Mouse (Mus musculus) forebrain, embryonic 11.5 days (tissue): ENCODE data around the gene Cdyl2. TPM values are rescaled to one million over a fixed set of nuclear protein-coding genes. Genes with fewer than 3 reads are reported as not detected.

Experiments
- ATAC-seq: fragments of 200-750 bp; cut with Nextera tagmentation; replicated peaks from 2 replicates; pipeline ENCODE4 v1.8.0; 2017; ENCODE audit warnings: moderate TSS enrichment; ENCODE audit not compliant: low FRiP score
- DNase-seq: peaks from one replicate; pipeline ENCODE4 v3.0.0-alpha.2; 2017; ENCODE audit warnings: low spot score
- H3K27ac ChIP-seq: fragments of 300-500 bp; sonication (generic); 2 replicates; pipeline ENCODE4 v1.5.1; 2014; ENCODE audit warnings: low read depth, low read length
- H3K27me3 ChIP-seq: fragments of 300-500 bp; sonication (generic); 2 replicates; pipeline ENCODE4 v1.6.1; 2014; ENCODE audit warnings: mild to moderate bottlenecking, low read length, mixed read lengths; ENCODE audit not compliant: control insufficient read depth, insufficient read depth
- H3K36me3 ChIP-seq: fragments of 300-500 bp; sonication (generic); 2 replicates; pipeline ENCODE4 v1.6.1; 2014; ENCODE audit warnings: mild to moderate bottlenecking, low read length, moderate library complexity, mixed read lengths; ENCODE audit not compliant: control insufficient read depth, insufficient read depth
- H3K4me1 ChIP-seq: fragments of 300-500 bp; sonication (generic); replicated peaks from 2 replicates; pipeline ENCODE4 v1.6.1; 2014; ENCODE audit warnings: low read length, mixed read lengths; ENCODE audit not compliant: control insufficient read depth, insufficient read depth
- H3K4me2 ChIP-seq: fragments of 300-500 bp; sonication (generic); 2 replicates; pipeline ENCODE4 v1.6.1; 2014; ENCODE audit warnings: low read depth, mild to moderate bottlenecking, low read length, moderate library complexity, mixed read lengths; ENCODE audit not compliant: severe bottlenecking
- H3K4me3 ChIP-seq: fragments of 300-500 bp; sonication (generic); 2 replicates; pipeline ENCODE4 v1.5.1; 2014; ENCODE audit warnings: low read depth, low read length
- H3K9ac ChIP-seq: fragments of 300-500 bp; sonication (generic); 2 replicates; pipeline ENCODE4 v1.6.1; 2014; ENCODE audit warnings: low read length
- H3K9me3 ChIP-seq: fragments of 300-500 bp; sonication (generic); 2 replicates; pipeline ENCODE4 v1.6.1; 2016; ENCODE audit warnings: low read length, mixed read lengths; ENCODE audit not compliant: control insufficient read depth
- WGBS: fragments of 180-500 bp; shearing (Covaris S2); extraction: QIAGEN DNeasy Blood & Tissue Kit; methylation state at CpG from one replicate; pipeline ENCODE4 v1.1.7; 2014; 5-methylcytosine and 5-hydroxymethylcytosine counted together
- polyA plus RNA-seq: library from polyadenylated mRNA; unstranded; fragments of >200 nt; fragmentation: Nextera tagmentation; extraction: Ambion mirVana; gene quantifications from 2 replicates; pipeline ENCODE4 v1.2.1, GENCODE M21; 2014

The Cdyl2 gene
- polyA plus RNA-seq, 1 experiment from 2014 or later = 8.3 TPM

- ATAC-seq (no peak), DNase-seq (no peak)
- WGBS = 83% methylated on average over 7 of the region's 7 CpGs
- Histone ChIP-seq H3K4me1 (no peaks in the 10 kb centered on the region), H3K27ac (no peak overlapping the region), H3K36me3 (no peaks in the 10 kb centered on the region), H3K4me3 (no peak overlapping the region), H3K27me3 (no peaks in the 10 kb centered on the region), H3K9ac (no peak overlapping the region), H3K9me3 (no peaks in the 10 kb centered on the region), H3K4me2 (no peak overlapping the region)
Measured at GRCm38 (mm10) chr8:116528736-116529135, 204.1 kb downstream of the Cdyl2 start.

- no peak for DNase-seq
- no peak overlapping the region for H3K4me2 ChIP-seq
- H3K27me3 ChIP-seq = no peaks in the 10 kb centered on the region
- H3K4me3 ChIP-seq = no peak overlapping the region
- no peaks in the 10 kb centered on the region for H3K9me3 ChIP-seq
- WGBS = 90% methylated on average over 7 of the region's 7 CpGs
- no peaks in the 10 kb centered on the region for H3K4me1 ChIP-seq
- no peak for ATAC-seq
- H3K27ac ChIP-seq = no peak overlapping the region
- no peak overlapping the region for H3K9ac ChIP-seq
- H3K36me3 ChIP-seq = no peaks in the 10 kb centered on the region
Measured at GRCm38 (mm10) chr8:116524915-116525314, 207.9 kb downstream of the Cdyl2 start.

Other genes starting within 250 kb of the Cdyl2 start
- gene Dynlrb2, start 228.0 kb downstream of the Cdyl2 start, polyA plus RNA-seq = 2.5 and 3.0 TPM in 2 replicates
- 71.4 and 83.9 TPM in 2 replicates for gene Cmc2, start 188.5 kb upstream of the Cdyl2 start, polyA plus RNA-seq
- 58.3 and 59.5 TPM in 2 replicates for gene Cenpn, start 188.7 kb upstream of the Cdyl2 start, polyA plus RNA-seq
- gene Atmin, start 210.4 kb upstream of the Cdyl2 start, polyA plus RNA-seq = 18.6 and 19.8 TPM in 2 replicates
- gene 1700030J22Rik, start 246.0 kb upstream of the Cdyl2 start, polyA plus RNA-seq = 2.8 and 4.4 TPM in 2 replicates